Mouse (Mus musculus): Measurements from ENCODE around the gene 9430015G10Rik.

9430015G10Rik gene

GRCm38 (mm10) chr4:156109570-156110331 is at the start of gene 9430015G10Rik:
TSS of gene 9430015G10Rik (plus strand) at chr4:156109982.
- DNase-seq (ENCODE audit: low read depth), result peak; percentile 99

GRCm38 (mm10) chr4:156063861-156064509 is 45.8 kb upstream of the 9430015G10Rik start:
- DNase-seq (ENCODE audit: low read depth), result no peak

GRCm38 (mm10) chr4:156064510-156064897 is 45.3 kb upstream of the 9430015G10Rik start:
- no peak for DNase-seq (ENCODE audit: low read depth)

GRCm38 (mm10) chr4:156065156-156065894 is 44.5 kb upstream of the 9430015G10Rik start:
- no peak for DNase-seq (ENCODE audit: low read depth)

GRCm38 (mm10) chr4:156067256-156067949 is 42.4 kb upstream of the 9430015G10Rik start:
- peak; percentile 52 for DNase-seq (ENCODE audit: low read depth)

GRCm38 (mm10) chr4:156069701-156070100 is 40.1 kb upstream of the 9430015G10Rik start:
- no peak for DNase-seq (ENCODE audit: low read depth)

GRCm38 (mm10) chr4:156070276-156070675 is 39.5 kb upstream of the 9430015G10Rik start:
- DNase-seq (ENCODE audit: low read depth), result no peak

GRCm38 (mm10) chr4:156070716-156071115 is 39.1 kb upstream of the 9430015G10Rik start:
- no peak for DNase-seq (ENCODE audit: low read depth)

GRCm38 (mm10) chr4:156076911-156077382 is 32.8 kb upstream of the 9430015G10Rik start:
- DNase-seq (ENCODE audit: low read depth), result peak; percentile 67

- DNase-seq (ENCODE audit: low read depth), result peak; percentile 66
Observed at GRCm38 (mm10) chr4:156077499-156078301, 32.1 kb upstream of the 9430015G10Rik start.

- DNase-seq (ENCODE audit: low read depth), result peak; percentile 19
Observed at GRCm38 (mm10) chr4:156082621-156083234, 27.1 kb upstream of the 9430015G10Rik start.

GRCm38 (mm10) chr4:156083348-156083747 is 26.4 kb upstream of the 9430015G10Rik start:
- peak; percentile 46 for DNase-seq (ENCODE audit: low read depth)

- DNase-seq (ENCODE audit: low read depth), result no peak
Observed at GRCm38 (mm10) chr4:156084096-156084879, 25.5 kb upstream of the 9430015G10Rik start.

GRCm38 (mm10) chr4:156085256-156085655 is 24.5 kb upstream of the 9430015G10Rik start:
- DNase-seq (ENCODE audit: low read depth), result no peak

GRCm38 (mm10) chr4:156087398-156088087 is 22.2 kb upstream of the 9430015G10Rik start:
- DNase-seq (ENCODE audit: low read depth), result peak; percentile 33

GRCm38 (mm10) chr4:156091236-156091635 is 18.5 kb upstream of the 9430015G10Rik start:
- no peak for DNase-seq (ENCODE audit: low read depth)

GRCm38 (mm10) chr4:156092765-156093164 is 17.0 kb upstream of the 9430015G10Rik start:
- DNase-seq (ENCODE audit: low read depth), result no peak

- DNase-seq (ENCODE audit: low read depth), result no peak
Observed at GRCm38 (mm10) chr4:156093758-156094157, 16.0 kb upstream of the 9430015G10Rik start.

GRCm38 (mm10) chr4:156096191-156096590 is 13.6 kb upstream of the 9430015G10Rik start:
- DNase-seq (ENCODE audit: low read depth), result no peak

Data from 416B (cell line).